Mouse (Mus musculus): Measurements from ENCODE around the gene Plxnb2. TPM values are rescaled to one million over a fixed set of nuclear protein-coding genes. Genes with fewer than 3 reads are reported as not detected.
A peak's percentile ranks its signal among the peaks of the same experiment; 100 is the strongest.

Plxnb2 gene
- polyA plus RNA-seq, 1 experiment from 2014 or later = 104 TPM

- WGBS = 75% methylated on average over 24 of the region's 24 CpGs
- no peak for ATAC-seq (ENCODE audit: low FRiP score)
- H3K27ac ChIP-seq = peak overlapping the region; percentile 88; the same call in 1 of the 2 replicates
- peak overlapping the region; percentile 75 for H3K4me2 ChIP-seq
- H3K36me3 ChIP-seq = peaks cover 35% of the 10 kb centered on the region
- H3K27me3 ChIP-seq = peaks cover 11% of the 10 kb centered on the region
- H3K9ac ChIP-seq = peak overlapping the region; percentile 93
- no peaks in the 10 kb centered on the region for H3K9me3 ChIP-seq
- H3K4me1 ChIP-seq (replicated peaks) = peaks cover 52% of the 10 kb centered on the region
- H3K4me3 ChIP-seq = peak overlapping the region; percentile 75
Measured at GRCm38 (mm10) chr15:89145813-89146350, 34.7 kb downstream of the Plxnb2 start.

- whole genome bisulfite sequencing = 94% methylated on average over 11 of the region's 11 CpGs
- Histone ChIP-seq H3K9ac (peak overlapping the region; percentile 93; the same call in 1 of the 2 replicates), H3K27me3 (peaks cover 17% of the 10 kb centered on the region), H3K9me3 (no peaks in the 10 kb centered on the region), H3K36me3 (peaks cover 35% of the 10 kb centered on the region), H3K4me2 (no peak overlapping the region), H3K4me3 (no peak overlapping the region), H3K27ac (0 out of 2 replicates have a peak overlapping the region, but pooled peaks have one; percentile 12), H3K4me1 (replicated peaks) (peaks cover 52% of the 10 kb centered on the region)
- ATAC-seq (ENCODE audit: low FRiP score) = no peak
Measured at GRCm38 (mm10) chr15:89144965-89145364, 35.6 kb downstream of the Plxnb2 start.

GRCm38 (mm10) chr15:89143134-89143533, 37.5 kb downstream of the Plxnb2 start:
- Histone ChIP-seq H3K27me3 (peaks cover 25% of the 10 kb centered on the region), H3K27ac (no peak overlapping the region), H3K4me2 (no peak overlapping the region), H3K9me3 (no peaks in the 10 kb centered on the region), H3K4me3 (no peak overlapping the region), H3K9ac (no peak overlapping the region), H3K36me3 (peaks cover 35% of the 10 kb centered on the region), H3K4me1 (replicated peaks) (peaks cover 48% of the 10 kb centered on the region)
- WGBS = 87% methylated on average over 2 of the region's 2 CpGs
- ATAC-seq (ENCODE audit: low FRiP score) = no peak

- Histone ChIP-seq H3K9ac (no peak overlapping the region), H3K4me2 (no peak overlapping the region), H3K9me3 (no peaks in the 10 kb centered on the region), H3K36me3 (peaks cover 35% of the 10 kb centered on the region), H3K4me3 (no peak overlapping the region), H3K27me3 (peaks cover 25% of the 10 kb centered on the region), H3K27ac (no peak overlapping the region), H3K4me1 (replicated peaks) (peaks cover 35% of the 10 kb centered on the region)
- no peak for ATAC-seq (ENCODE audit: low FRiP score)
- 82% methylated on average over 4 of the region's 4 CpGs for WGBS
Measured at GRCm38 (mm10) chr15:89141905-89142304, 38.7 kb downstream of the Plxnb2 start.

GRCm38 (mm10) chr15:89141443-89141842, 39.1 kb downstream of the Plxnb2 start:
- no peak overlapping the region for H3K4me3 ChIP-seq
- H3K9ac ChIP-seq = no peak overlapping the region
- H3K4me2 ChIP-seq = peak overlapping the region; percentile 97; the same call in 1 of the 2 replicates
- H3K9me3 ChIP-seq = no peaks in the 10 kb centered on the region
- 30% methylated on average over 5 of the region's 5 CpGs for WGBS
- H3K4me1 ChIP-seq (replicated peaks) = peaks cover 31% of the 10 kb centered on the region
- H3K27me3 ChIP-seq = peaks cover 25% of the 10 kb centered on the region
- 0 out of 2 replicates have a peak, but pooled peaks have one; percentile 7 for ATAC-seq (ENCODE audit: low FRiP score)
- no peak overlapping the region for H3K27ac ChIP-seq
- peaks cover 35% of the 10 kb centered on the region for H3K36me3 ChIP-seq

DNA sequence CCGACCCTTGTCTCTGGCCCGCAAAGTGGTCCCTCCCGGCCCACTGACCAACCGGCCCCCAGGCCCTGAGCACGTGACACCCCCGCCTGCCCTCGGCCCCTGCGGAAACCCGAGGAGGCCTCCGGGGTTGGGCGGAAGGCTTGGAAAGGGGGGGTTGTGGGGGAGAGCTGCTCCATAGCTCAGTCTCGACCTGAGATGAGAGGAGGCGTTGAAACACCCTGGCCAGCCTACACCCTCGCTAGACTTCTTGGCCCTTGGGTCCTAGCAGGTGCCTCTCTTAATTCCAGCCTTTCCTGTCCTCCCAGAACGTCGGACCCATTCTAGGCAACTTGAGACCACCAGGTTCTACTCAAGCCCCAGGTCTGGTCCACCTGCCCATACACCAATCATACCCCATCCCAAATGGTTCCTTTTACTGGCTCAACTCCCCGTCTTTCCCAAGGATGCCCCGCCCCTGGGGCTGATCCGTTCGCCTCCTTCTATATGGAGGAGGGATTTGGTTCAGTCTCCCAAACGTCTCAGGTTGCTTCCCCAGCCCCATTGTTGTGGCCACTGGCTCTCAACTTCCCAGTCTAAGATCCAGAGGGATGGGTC, 39.8 kb downstream of the Plxnb2 start, which contains the start of gene Mapk12:
TSS of gene Mapk12 (minus strand) at position 45 of the 594 bp plus-strand sequence.
- H3K27me3 ChIP-seq = peaks cover 22% of the 10 kb centered on the region
- H3K4me3 ChIP-seq = peak within 1 kb of the TSS; percentile 51
- H3K9me3 ChIP-seq = no peaks in the 10 kb centered on the region
- H3K4me2 ChIP-seq = peak within 1 kb of the TSS; percentile 97
- 2% methylated on average over 21 of the region's 21 CpGs for WGBS
- H3K36me3 ChIP-seq = peaks cover 32% of the 10 kb centered on the region
- H3K27ac ChIP-seq = no peak within 1 kb of the TSS
- H3K4me1 ChIP-seq (replicated peaks) = peaks cover 24% of the 10 kb centered on the region
- H3K9ac ChIP-seq = peak within 1 kb of the TSS; percentile 77
- ATAC-seq (ENCODE audit: low FRiP score) = peak; percentile 55

- peak; percentile 33 for ATAC-seq (ENCODE audit: low FRiP score)
- no peak overlapping the region for H3K27ac ChIP-seq
Measured at GRCm38 (mm10) chr15:89140048-89140658, 40.4 kb downstream of the Plxnb2 start.

GRCm38 (mm10) chr15:89138531-89138930, 42.1 kb downstream of the Plxnb2 start:
- no peak overlapping the region for H3K4me3 ChIP-seq
- 96% methylated on average over 6 of the region's 6 CpGs for WGBS
- no peak overlapping the region for H3K9ac ChIP-seq
- H3K36me3 ChIP-seq = peaks cover 10% of the 10 kb centered on the region
- H3K4me2 ChIP-seq = no peak overlapping the region
- H3K27ac ChIP-seq = no peak overlapping the region
- peaks cover 22% of the 10 kb centered on the region for H3K27me3 ChIP-seq
- ATAC-seq (ENCODE audit: low FRiP score) = no peak
- H3K9me3 ChIP-seq = no peaks in the 10 kb centered on the region
- peaks cover 21% of the 10 kb centered on the region for H3K4me1 ChIP-seq (replicated peaks)

More at GRCm38 (mm10) chr15:89140048-89140658, 40.4 kb downstream of the Plxnb2 start:
- Histone ChIP-seq H3K4me1 (replicated peaks) (peaks cover 21% of the 10 kb centered on the region), H3K27me3 (peaks cover 22% of the 10 kb centered on the region), H3K36me3 (peaks cover 26% of the 10 kb centered on the region), H3K4me3 (peak overlapping the region; percentile 51), H3K9ac (peak overlapping the region; percentile 77), H3K9me3 (no peaks in the 10 kb centered on the region), H3K4me2 (peak overlapping the region; percentile 97)
- WGBS = under 1% methylated on average over 53 of the region's 53 CpGs

GRCm38 (mm10) chr15:89138046-89138405, 42.6 kb downstream of the Plxnb2 start:
- Histone ChIP-seq H3K4me1 (replicated peaks) (peaks cover 21% of the 10 kb centered on the region), H3K9ac (no peak overlapping the region), H3K36me3 (peaks cover 5% of the 10 kb centered on the region; the same call in 1 of the 2 replicates), H3K27ac (no peak overlapping the region), H3K4me3 (no peak overlapping the region), H3K4me2 (no peak overlapping the region), H3K27me3 (peaks cover 22% of the 10 kb centered on the region), H3K9me3 (no peaks in the 10 kb centered on the region)
- 90% methylated on average over 7 of the region's 7 CpGs for WGBS
- ATAC-seq (ENCODE audit: low FRiP score) = no peak

DNA sequence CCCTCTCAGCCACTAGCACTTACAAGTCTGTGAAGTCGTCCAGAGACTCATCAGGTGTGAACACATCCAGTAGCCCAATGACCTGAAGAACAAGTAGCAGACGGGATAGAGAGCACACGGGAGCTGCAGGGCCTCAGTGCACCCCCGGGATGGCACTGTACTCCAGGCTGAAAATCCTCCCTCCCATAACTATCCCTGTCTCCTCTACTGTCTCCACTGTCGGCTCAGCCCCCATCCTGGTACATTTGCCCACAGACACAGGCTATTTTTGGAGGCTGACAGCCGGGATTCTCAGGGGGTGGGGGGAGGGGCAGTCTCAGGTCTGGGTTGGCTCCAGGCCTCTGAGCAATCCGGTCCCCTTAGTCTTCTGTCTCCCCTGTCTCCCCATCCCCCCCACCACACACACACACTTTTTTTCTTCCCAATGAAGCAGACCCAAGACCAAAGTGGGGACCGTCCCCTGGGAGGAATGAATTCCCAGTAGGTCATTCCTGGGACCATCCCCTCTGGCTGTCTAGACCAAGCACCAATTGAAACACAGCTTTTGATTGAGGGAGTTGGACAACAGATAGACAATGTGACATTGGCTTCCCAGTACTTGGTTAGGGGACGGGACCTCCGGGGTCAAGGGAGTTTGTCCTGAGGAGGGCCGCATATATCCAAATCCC, 43.1 kb downstream of the Plxnb2 start:
- Histone ChIP-seq H3K9ac (peak overlapping the region; percentile 8; the same call in 1 of the 2 replicates), H3K9me3 (no peaks in the 10 kb centered on the region), H3K4me1 (replicated peaks) (peaks cover 21% of the 10 kb centered on the region), H3K4me3 (no peak overlapping the region), H3K36me3 (peaks cover 2% of the 10 kb centered on the region; the same call in 1 of the 2 replicates), H3K27ac (no peak overlapping the region), H3K4me2 (no peak overlapping the region), H3K27me3 (peaks cover 22% of the 10 kb centered on the region)
- no peak for ATAC-seq (ENCODE audit: low FRiP score)
- WGBS = 73% methylated on average over 11 of the region's 11 CpGs

DNA sequence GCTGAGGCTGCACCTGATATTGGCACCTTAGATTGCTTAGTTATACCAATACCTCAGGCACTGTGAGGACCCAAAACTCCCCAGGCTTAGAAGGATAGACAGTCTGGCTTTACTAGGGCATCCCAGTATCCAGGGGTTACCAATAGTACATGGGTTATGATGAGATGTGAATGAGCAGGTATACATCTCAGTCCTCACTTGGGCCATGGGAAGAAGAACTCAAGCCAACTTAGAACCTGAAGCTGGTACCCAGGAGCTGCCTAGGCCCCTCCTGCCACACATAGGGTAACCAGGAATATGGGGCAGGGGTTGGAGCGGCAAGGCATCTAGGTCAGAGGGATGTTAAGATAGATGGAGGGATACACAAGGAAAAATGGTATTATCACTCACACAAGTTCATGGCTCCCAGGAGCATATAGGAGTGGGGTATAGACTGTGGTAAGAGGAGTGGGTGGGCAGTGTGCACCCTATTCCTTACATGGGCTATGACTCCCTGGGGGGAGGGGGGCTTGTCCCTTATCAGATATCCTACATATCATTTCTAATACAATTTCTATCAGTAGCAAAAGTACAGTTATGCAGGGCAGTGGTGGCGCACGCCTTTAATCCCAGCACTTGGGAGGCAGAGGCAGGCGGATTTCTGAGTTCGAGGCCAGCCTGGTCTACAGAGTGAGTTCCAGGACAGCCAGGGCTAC, 44.0 kb downstream of the Plxnb2 start:
- H3K4me3 ChIP-seq = no peak overlapping the region
- H3K36me3 ChIP-seq = peaks cover 7% of the 10 kb centered on the region
- no peak for ATAC-seq (ENCODE audit: low FRiP score)

DNA sequence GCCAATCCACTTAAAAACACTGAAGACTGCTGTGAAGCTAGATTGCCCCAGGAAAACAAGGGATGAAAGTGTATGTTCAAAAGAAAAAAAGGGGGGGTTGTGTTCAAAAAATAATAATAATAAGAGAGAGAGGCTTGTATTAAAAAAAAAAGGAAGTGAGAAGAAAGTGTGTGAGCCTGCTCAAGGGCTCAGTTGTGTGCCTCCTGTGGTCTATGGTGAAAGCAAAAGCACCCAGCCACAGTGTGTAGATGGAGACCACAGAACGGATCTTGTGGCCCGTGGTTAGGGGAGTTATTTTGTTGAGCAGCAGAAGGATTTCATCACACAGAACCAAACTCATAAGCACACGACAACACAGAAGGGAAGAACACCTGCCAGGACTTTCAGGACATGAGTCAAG, 49.3 kb downstream of the Plxnb2 start:
- Histone ChIP-seq H3K27me3 (no peaks in the 10 kb centered on the region), H3K9ac (no peak overlapping the region), H3K4me2 (no peak overlapping the region), H3K4me3 (no peak overlapping the region), H3K36me3 (peaks cover 7% of the 10 kb centered on the region), H3K9me3 (no peaks in the 10 kb centered on the region), H3K4me1 (replicated peaks) (peaks cover 20% of the 10 kb centered on the region), H3K27ac (no peak overlapping the region)
- no peak for ATAC-seq (ENCODE audit: low FRiP score)
- 91% methylated on average over 3 of the region's 3 CpGs for WGBS

More for the DNA sequence above, 44.0 kb downstream of the Plxnb2 start:
- no peak overlapping the region for H3K27ac ChIP-seq
- peaks cover 21% of the 10 kb centered on the region for H3K4me1 ChIP-seq (replicated peaks)
- H3K9me3 ChIP-seq = no peaks in the 10 kb centered on the region
- H3K9ac ChIP-seq = no peak overlapping the region
- H3K4me2 ChIP-seq = no peak overlapping the region
- WGBS = 97% methylated on average over 5 of the region's 5 CpGs
- H3K27me3 ChIP-seq = peaks cover 21% of the 10 kb centered on the region

Data from hindbrain, embryonic 13.5 days (tissue).